Mouse (Mus musculus) ES-Bruce4 (cell line): Measurements from ENCODE around the gene Olfr808. TPM values are rescaled to one million over a fixed set of nuclear protein-coding genes. Genes with fewer than 3 reads are reported as not detected.

ENCODE experiments used
- H3K27ac ChIP-seq: 2 replicates; pipeline ENCODE4 v1.5.1; 2012; ENCODE audit warnings: low read length, inconsistent platforms; ENCODE audit not compliant: insufficient read depth
- H3K27me3 ChIP-seq: 2 replicates; pipeline ENCODE4 v1.6.1; 2012; ENCODE audit warnings: mild to moderate bottlenecking, low read length, inconsistent platforms; ENCODE audit not compliant: control insufficient read depth, poor library complexity, insufficient read depth, severe bottlenecking
- H3K36me3 ChIP-seq: 2 replicates; pipeline ENCODE4 v1.6.1; 2012; ENCODE audit warnings: inconsistent platforms, mild to moderate bottlenecking, low read length, moderate library complexity; ENCODE audit not compliant: control insufficient read depth, poor library complexity, insufficient read depth, severe bottlenecking
- H3K4me1 ChIP-seq: one replicate; pipeline ENCODE4 v1.8.1; 2011; ENCODE audit warnings: low read length; ENCODE audit not compliant: control insufficient read depth, insufficient read depth
- H3K4me3 ChIP-seq: 2 replicates; pipeline ENCODE4 v1.5.1; 2011; ENCODE audit warnings: low read depth, mild to moderate bottlenecking, low read length
- H3K9ac ChIP-seq: 2 replicates; pipeline ENCODE4 v1.6.1; 2012; ENCODE audit warnings: low read depth, mild to moderate bottlenecking, inconsistent platforms; ENCODE audit not compliant: poor library complexity, severe bottlenecking
- H3K9me3 ChIP-seq: replicated peaks from 2 replicates; pipeline ENCODE4 v1.6.1; 2012; ENCODE audit warnings: mild to moderate bottlenecking, low read length, inconsistent platforms; ENCODE audit not compliant: control insufficient read depth, poor library complexity, insufficient read depth, severe bottlenecking
- CTCF ChIP-seq: IDR thresholded peaks from one replicate; pipeline ENCODE4 v1.8.1; 2011; ENCODE audit warnings: low read depth, low read length
- EP300 ChIP-seq: IDR thresholded peaks from 2 replicates; pipeline ENCODE4 v1.6.1; 2011; ENCODE audit warnings: low read depth, low read length; ENCODE audit not compliant: insufficient read depth
- POLR2A ChIP-seq: IDR thresholded peaks from one replicate; pipeline ENCODE4 v1.8.1; 2011; ENCODE audit warnings: low read length; ENCODE audit not compliant: insufficient read depth
- polyA plus RNA-seq: library from polyadenylated mRNA; stranded (reverse); fragments of >200 nt; gene quantifications from 2 replicates; pipeline ENCODE4 v1.2.4, GENCODE M21; 2011; ENCODE audit warnings: low read depth; ENCODE audit not compliant: missing spikeins, insufficient read depth, insufficient read length

The Olfr808 gene
- polyA plus RNA-seq, 1 experiment, result not detected

DNA sequence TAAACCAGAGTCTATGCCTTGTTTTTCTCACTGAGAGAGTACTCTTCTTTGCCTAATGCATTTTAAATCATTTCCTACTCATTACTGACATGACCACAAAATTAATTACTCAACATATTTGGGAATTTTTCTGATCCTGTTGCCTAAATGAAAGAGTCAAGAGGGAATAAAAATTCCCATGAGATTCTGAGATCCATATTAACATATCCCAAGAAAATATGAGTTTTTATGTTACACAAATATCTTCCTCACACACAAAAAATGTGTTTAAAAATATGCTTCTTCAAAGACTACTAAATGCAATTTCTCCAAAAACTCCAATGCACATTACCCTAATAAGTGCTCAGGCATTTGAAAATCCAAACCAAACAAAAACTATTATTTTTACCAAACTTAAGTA is 29.5 kb downstream of the Olfr808 start, which contains the start of gene Olfr810:
Gene Olfr810 (minus strand): TSS at position 101 of the 400 bp plus-strand sequence.
- Histone ChIP-seq H3K27ac (no peak within 1 kb of the TSS), H3K36me3 (no peaks in the 10 kb centered on the region), H3K27me3 (no peaks in the 10 kb centered on the region), H3K4me3 (no peak within 1 kb of the TSS), H3K9ac (no peak within 1 kb of the TSS), H3K4me1 (no peaks in the 10 kb centered on the region), H3K9me3 (no peaks in the 10 kb centered on the region)
- no peak for TF ChIP-seq POLR2A
- no peak for TF ChIP-seq EP300
- no peak for TF ChIP-seq CTCF

DNA sequence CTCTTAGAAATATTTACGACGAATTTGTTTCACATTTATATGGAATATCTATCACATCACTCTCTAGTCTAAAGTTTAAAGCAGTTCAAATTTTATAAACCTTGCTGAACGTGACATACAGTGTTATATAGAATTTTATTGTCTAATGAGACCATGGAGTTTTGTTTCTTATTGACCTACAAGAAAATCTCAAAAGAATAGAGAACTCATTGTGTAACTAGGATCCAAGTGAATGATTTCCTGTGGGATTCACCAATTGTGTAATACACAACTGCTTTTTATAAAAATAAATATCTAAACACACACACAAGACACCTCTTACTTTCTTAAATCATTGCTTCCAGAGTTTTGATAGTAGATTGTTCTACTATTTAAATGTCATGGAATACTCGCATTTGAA is 39.0 kb downstream of the Olfr808 start, which contains the start of gene Olfr811:
Gene Olfr811 (minus strand): TSS at position 101 of the 400 bp plus-strand sequence.
- no peak for TF ChIP-seq EP300
- TF ChIP-seq POLR2A, result no peak
- no peak for TF ChIP-seq CTCF
- H3K36me3 ChIP-seq, result no peaks in the 10 kb centered on the region
- H3K27ac ChIP-seq, result no peak within 1 kb of the TSS
- H3K9me3 ChIP-seq, result no peaks in the 10 kb centered on the region
- H3K4me1 ChIP-seq, result no peaks in the 10 kb centered on the region
- H3K9ac ChIP-seq, result no peak within 1 kb of the TSS
- H3K27me3 ChIP-seq, result no peaks in the 10 kb centered on the region
- no peak within 1 kb of the TSS for H3K4me3 ChIP-seq

Other genes starting within 250 kb of the Olfr808 start
- gene Olfr791, start 243.7 kb upstream of the Olfr808 start, polyA plus RNA-seq, result not detected in 2 replicates
- gene Olfr792, start 226.3 kb upstream of the Olfr808 start, polyA plus RNA-seq, result not detected in 2 replicates
- gene Olfr794, start 197.8 kb upstream of the Olfr808 start, polyA plus RNA-seq, result 0.29 TPM in 1 of 2 replicates, not detected in the other
- gene Olfr796, start 152.9 kb upstream of the Olfr808 start, polyA plus RNA-seq, result 0.24 TPM in 1 of 2 replicates, not detected in the other
- gene Olfr798, start 137.5 kb upstream of the Olfr808 start, polyA plus RNA-seq, result not detected in 2 replicates
- gene Olfr799, start 128.0 kb upstream of the Olfr808 start, polyA plus RNA-seq, result not detected in 2 replicates
- gene Olfr800, start 107.8 kb upstream of the Olfr808 start, polyA plus RNA-seq, result not detected in 2 replicates
- not detected in 2 replicates for gene Olfr801, start 91.6 kb upstream of the Olfr808 start, polyA plus RNA-seq
- not detected in 2 replicates for gene Olfr802, start 77.3 kb upstream of the Olfr808 start, polyA plus RNA-seq
- not detected in 2 replicates for gene Olfr803, start 71.2 kb upstream of the Olfr808 start, polyA plus RNA-seq
- not detected in 2 replicates for gene Olfr804, start 62.3 kb upstream of the Olfr808 start, polyA plus RNA-seq
- not detected in 2 replicates for gene Olfr805, start 36.1 kb upstream of the Olfr808 start, polyA plus RNA-seq
- not detected in 2 replicates for gene Olfr806, start 23.6 kb upstream of the Olfr808 start, polyA plus RNA-seq
- not detected in 2 replicates for gene Olfr807, start 7.7 kb upstream of the Olfr808 start, polyA plus RNA-seq
- gene Olfr809, start 9.2 kb downstream of the Olfr808 start, polyA plus RNA-seq, result not detected in 2 replicates
- gene Olfr810, start 29.4 kb downstream of the Olfr808 start, polyA plus RNA-seq, result not detected in 2 replicates
- gene Olfr811, start 38.9 kb downstream of the Olfr808 start, polyA plus RNA-seq, result not detected in 2 replicates
- not detected in 2 replicates for gene Olfr812, start 80.6 kb downstream of the Olfr808 start, polyA plus RNA-seq
- not detected in 2 replicates for gene Olfr813, start 89.9 kb downstream of the Olfr808 start, polyA plus RNA-seq
- 0.40 TPM in 1 of 2 replicates, not detected in the other for gene Olfr814, start 114.4 kb downstream of the Olfr808 start, polyA plus RNA-seq
- not detected in 2 replicates for gene Olfr815, start 140.4 kb downstream of the Olfr808 start, polyA plus RNA-seq
- gene Olfr816, start 150.1 kb downstream of the Olfr808 start, polyA plus RNA-seq, result not detected in 2 replicates
- gene Olfr818, start 183.6 kb downstream of the Olfr808 start, polyA plus RNA-seq, result not detected in 2 replicates
- not detected in 2 replicates for gene Olfr819, start 201.8 kb downstream of the Olfr808 start, polyA plus RNA-seq
- gene Olfr247, start 210.7 kb downstream of the Olfr808 start, polyA plus RNA-seq, result not detected in 2 replicates
- gene Gm10310, start 219.6 kb downstream of the Olfr808 start, polyA plus RNA-seq, result not detected in 2 replicates
- not detected in 2 replicates for gene Olfr820, start 247.1 kb downstream of the Olfr808 start, polyA plus RNA-seq